Mouse (Mus musculus): Measurements from ENCODE around the gene Cdc37.
"Not testable (repeated sequence)": the region's sequence is repeated elsewhere in the genome, so short reads cannot be mapped to it uniquely, and the experiment has no call there.

Gene Cdc37

DNA sequence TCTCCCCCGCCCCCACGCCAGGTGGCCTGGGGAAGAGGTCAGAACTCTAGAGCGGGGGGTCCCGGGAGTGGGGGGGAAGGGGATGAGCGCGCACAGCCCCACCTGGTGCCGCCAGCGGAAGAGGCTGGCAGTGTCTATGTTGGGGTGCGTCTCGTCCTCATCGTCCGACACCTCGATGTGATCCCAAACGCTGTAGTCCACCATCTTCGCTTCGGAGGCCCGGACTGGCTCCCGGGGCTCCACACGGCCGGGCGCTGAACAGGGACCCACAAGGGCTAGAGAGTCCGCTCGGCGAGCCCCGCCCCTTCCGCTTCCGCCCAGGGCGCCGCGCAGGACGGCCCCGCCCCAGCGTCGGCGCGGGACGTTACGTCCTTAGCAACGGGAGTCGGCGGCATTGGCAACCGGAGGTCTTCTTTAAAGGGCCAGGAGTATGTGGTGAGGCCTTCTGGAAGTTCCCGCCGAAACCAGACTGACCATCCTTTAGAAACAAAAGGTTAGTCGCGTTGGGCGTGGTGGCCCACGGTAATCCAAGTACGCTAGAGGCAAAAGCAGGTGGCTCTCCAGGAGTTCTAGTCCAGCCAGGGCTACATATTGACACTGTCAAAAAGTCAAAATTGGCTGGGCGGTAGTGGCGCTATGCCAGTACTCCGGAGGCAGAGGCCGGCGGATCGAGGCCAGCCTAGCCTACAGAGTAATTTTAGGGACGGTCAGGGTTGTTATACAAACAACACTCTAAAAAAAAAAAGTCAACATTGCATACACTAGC, at the start of gene Cdc37:
Gene Cdc37, minus strand, starts transcription at position 329 of the 766 bp plus-strand sequence.
- DNase-seq, result peak; percentile 95

GRCm38 (mm10) chr9:21198960-21199359, 49.2 kb upstream of the Cdc37 start:
- no peak for DNase-seq

GRCm38 (mm10) chr9:21197981-21198380, 48.2 kb upstream of the Cdc37 start:
- DNase-seq, result no peak

- DNase-seq, result no peak
Observed at GRCm38 (mm10) chr9:21196521-21197433, 47.0 kb upstream of the Cdc37 start.

GRCm38 (mm10) chr9:21195736-21196505, 46.1 kb upstream of the Cdc37 start:
- not testable (repeated sequence) for DNase-seq

DNA sequence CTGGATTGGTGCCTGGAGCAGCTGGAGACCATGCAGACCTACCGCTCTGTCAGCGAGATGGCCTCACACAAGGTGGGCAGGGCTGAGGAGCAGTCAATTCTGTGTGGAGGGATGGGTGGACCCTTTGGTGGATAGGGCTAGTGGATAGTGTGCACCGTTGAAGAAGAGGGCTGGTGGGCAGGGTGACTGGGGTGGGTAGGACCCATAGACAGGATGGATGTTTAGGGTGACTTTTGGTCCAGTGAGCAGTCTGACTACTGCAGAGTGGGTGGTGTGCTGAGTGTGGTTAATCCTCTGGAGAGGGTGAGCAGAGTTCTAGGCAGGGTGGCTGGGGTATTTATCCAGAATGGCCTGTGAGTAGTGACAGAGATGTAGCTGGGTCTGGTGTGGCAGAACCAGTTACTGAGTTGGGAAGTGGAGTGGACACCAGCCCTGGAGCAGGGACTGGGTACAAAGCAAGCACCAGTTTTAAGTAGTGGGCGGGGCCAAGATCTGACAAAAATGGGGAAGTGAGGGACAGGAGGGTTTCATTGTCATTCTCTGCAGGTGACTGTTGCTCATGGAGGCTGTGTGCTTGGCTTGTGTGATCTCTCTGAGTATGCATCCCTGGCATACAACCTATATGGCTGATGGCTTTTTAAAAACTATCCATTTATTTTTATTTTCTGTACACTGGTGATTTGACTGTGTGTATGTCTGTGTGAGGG, 45.2 kb upstream of the Cdc37 start:
- DNase-seq, result no peak

GRCm38 (mm10) chr9:21193786-21194185, 44.0 kb upstream of the Cdc37 start:
- no peak for DNase-seq

DNA sequence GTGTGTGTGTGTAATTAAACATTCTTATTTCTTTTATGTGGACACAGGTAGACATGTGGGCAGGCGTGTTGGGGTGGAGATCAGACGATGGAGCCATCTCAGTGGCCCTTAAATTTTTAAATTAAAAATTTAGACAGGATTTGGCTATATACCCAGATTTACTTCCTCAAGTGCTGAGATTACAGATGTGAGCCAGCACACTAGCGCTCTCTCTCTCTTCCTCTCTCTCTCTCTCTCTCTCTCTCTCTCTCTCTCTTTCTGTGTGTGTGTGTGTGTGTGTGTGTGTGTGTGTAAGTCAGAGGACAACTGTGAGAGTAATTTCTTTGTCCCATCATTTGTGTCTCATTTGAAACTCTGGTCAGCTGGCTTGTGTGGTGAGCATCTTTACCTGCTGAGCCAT, 40.9 kb upstream of the Cdc37 start:
- DNase-seq, result no peak

DNA sequence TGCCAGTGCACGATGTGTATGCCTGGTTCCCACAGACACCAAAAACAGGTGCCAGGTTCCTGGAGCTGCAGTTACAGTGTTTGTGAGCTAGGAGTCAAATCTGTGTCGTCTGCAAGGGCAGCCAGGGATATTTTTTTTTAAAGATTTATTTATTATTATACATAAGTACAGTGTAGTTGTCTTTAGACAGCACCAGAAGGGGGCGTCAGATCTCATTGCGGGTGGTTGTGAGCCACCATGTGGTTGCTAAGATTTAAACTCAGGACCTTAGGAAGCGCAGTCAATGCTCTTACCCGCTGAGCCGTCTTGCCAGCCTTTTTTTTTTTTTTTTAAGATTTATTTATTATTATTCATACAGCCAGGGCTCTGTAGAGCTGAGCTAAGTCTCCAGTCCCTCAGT, 40.1 kb upstream of the Cdc37 start:
- DNase-seq, result no peak

DNA sequence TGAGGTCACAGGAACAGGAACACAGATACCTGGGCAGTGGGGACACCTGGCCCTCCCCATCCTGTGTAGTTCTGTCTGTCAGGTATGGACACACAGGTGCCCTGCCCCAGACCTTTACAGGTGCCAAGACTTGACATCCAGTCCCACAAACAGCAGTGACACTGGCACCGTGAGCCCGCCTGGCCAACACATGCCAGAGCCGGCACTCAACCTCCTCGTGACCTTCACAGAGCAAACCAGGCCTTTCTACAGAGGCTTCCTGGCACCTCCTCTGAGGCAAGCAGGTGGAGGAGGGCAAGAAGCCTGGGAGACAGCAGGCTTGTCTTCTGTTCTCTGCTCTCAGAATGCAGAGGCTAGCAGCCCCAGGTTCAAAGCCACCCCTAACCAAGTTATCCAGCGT, 35.7 kb upstream of the Cdc37 start:
- DNase-seq, result no peak

DNA sequence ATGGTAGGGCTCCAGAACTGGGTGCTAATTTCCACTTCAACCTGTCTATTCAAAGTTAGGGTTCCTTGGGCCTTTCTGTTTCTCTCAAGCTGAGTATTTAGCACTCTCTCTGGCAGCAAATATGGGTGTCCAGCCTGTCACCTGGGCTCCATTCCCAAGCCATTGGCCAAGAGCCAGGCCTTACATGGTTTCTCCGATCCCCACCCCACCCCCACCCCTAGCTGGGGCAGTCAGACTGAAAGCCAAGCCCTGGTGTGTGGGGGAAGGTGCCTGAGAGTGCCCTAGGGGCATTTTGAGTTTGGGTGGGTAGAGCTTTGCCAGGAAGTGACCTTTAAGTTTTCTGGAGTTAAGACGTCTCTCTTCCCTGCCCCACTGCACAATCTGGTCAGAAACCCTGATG, 35.0 kb upstream of the Cdc37 start:
- DNase-seq, result peak; percentile 46

- peak; percentile 73 for DNase-seq
Observed at GRCm38 (mm10) chr9:21183905-21184413, 34.2 kb upstream of the Cdc37 start.

- no peak for DNase-seq
Observed at GRCm38 (mm10) chr9:21183421-21183820, 33.6 kb upstream of the Cdc37 start.

- no peak for DNase-seq
Observed at GRCm38 (mm10) chr9:21181421-21182220, 31.8 kb upstream of the Cdc37 start.

DNA sequence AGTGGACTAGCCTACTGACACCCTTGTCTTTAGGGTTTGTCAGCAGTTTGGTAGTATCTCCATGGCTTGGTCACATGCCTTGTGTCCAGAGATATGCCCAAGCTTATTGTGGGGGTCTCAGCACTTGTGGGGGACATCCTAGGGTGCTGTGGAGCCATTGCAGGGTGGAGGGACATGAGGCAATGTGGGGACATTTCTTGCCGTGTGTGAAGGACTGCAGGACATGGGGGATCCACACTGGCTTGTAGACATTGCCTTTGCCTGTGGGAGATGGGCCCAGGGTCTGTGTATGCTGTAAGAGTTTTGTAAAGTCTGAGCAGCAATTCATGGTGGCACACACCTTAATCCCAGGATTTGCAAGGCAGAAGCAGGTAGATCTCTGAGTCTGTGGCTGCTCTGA, 31.1 kb upstream of the Cdc37 start:
- no peak for DNase-seq

DNA sequence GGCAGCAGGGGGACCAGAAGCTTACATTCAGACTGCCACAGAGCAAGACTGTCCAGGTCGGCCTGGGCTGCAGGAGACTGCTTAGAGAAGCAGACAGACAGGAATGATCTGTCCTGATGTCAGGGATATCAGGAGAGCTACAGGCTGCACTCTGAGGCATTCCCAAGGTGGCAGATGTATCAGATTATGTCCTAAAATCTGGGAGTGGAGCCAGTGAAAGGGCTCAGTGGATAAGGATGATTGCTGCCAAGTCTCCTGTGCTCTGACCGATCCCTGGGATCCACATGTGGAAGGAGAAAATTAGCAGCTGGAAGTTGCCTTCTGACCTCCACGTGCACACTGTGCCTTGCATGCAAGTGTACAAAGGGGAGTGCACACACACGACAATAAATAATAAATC, 30.6 kb upstream of the Cdc37 start:
- no peak for DNase-seq

DNA sequence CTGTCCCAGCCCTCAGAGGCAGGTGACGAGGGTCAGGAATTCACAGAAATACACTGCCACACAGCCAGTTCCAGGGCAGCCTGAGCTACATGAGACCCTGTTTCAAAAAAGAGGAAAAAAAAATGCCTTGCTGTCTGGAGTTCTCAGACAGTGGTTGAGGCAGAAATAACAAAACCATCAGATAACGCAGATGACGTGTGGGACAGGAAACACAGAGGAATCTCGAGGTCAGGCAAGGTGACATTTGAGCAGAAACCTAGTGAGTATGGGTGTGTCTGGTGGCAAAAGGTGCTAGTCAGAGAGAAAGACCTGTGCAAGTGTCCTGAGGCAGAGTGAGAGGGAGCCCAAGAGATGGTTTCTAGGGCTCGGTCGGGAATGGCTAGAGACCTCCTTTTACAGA, 22.6 kb upstream of the Cdc37 start:
- no peak for DNase-seq

DNA sequence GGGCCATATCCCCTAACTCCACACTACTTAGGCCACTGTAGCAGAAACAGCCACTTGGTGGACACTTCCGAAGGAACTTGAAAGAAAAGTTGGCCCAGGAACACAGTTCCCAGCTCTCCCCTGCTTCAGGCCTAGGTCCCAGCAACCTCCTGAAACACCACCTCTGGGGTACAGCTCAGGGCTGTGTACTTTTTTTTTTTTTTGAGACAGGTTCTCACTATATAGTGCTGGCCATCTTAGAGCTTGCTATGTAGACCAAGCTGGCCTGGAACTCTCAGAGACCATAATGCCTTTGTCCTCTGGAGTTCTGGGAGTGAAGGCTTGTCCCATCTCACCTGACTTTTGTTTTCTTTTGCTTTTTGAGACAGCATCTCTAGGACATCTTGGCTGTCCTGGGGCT, 19.4 kb upstream of the Cdc37 start:
- no peak for DNase-seq

- DNase-seq, result peak; percentile 84
Observed at GRCm38 (mm10) chr9:21168161-21169123, 18.7 kb upstream of the Cdc37 start.
